Mouse (Mus musculus): ENCODE data around the gene Mup9.
"Not testable (repeated sequence)": the region's sequence is repeated elsewhere in the genome, so short reads cannot be mapped to it uniquely, and the experiment has no call there.

Mup9 gene

DNA sequence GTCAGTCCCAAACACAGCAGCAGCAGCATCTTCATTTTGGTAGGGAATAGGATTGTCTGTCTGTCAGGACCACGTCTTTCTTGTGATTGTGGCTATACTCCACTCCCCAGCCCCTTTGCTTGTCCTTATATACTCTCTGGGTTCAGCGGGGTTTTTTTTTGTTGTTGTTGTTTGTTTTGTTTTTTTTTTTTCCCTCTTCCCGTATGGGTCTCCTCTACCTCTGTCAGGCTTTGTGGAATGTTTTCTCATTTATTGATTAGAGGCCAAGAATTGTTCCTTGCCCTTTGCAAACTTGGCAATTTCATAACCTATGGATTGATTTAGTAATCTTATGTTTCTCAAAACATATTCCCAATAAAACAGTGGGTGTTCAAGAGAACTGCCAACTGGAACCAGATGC lies at the start of gene Mup9:
Gene Mup9, minus strand, starts transcription at position 101 of the 400 bp plus-strand sequence.
- DNase-seq (ENCODE audit: low spot score), result not testable (repeated sequence)
